Mouse (Mus musculus) urinary bladder, postnatal 36 days (tissue): Measurements from ENCODE around the gene Vmp1.

Experiments
- DNase-seq, 2 experiments: peaks; one replicate each; pipeline ENCODE4 v3.0.0; 2022; ENCODE audit warnings: low spot score in 2 of 2, mixed read lengths in 1 of 2

Vmp1 gene

DNA sequence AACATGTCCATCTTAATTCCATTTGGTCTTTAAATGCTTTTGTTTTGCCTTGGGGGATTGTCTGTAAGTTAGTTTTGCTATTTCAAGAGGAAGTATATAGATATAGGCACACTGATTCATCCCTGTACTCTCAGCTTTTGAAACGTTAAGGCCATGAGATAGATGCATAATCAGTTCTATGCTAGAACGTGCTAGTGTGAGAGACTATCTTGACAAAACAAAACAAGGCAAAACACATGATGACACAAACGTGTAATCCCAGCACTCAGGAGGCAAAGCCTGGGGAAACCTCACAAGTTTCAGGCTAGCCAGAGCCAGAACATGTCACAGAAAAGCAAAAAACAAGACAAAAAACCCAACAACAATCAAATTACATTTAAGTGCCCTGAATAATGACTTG, 10.9 kb downstream of the Vmp1 start:
- DNase-seq, result no peak

DNA sequence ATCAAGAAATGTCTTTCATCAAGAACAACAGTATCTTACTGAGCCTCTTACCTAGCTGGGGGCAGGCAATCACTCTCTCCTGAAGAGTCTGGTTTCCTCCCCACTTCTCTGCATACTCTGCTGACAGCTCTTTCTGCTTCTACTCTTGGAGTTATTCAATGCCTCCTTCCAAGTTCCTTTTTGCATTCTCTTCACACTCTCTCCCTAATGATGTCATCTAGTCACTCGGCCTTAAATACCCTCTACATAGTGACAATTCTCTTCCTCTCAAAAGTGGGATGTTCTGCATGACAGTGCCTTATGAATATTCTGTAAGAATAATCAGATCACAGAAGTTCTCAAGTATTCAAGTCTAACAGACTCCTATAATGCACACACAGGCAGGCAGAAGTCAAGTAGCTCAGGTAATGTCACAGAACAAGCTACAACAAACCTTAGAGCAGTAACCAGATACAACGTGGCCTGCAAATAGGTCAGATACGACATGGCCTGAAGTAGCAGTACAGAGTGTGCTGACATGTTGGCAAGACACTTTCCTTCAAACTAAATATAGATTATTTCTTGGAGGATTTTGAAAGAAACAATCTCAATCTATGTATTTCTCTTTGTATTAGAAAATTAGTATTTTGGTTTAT, 12.5 kb downstream of the Vmp1 start:
- DNase-seq, result no peak

DNA sequence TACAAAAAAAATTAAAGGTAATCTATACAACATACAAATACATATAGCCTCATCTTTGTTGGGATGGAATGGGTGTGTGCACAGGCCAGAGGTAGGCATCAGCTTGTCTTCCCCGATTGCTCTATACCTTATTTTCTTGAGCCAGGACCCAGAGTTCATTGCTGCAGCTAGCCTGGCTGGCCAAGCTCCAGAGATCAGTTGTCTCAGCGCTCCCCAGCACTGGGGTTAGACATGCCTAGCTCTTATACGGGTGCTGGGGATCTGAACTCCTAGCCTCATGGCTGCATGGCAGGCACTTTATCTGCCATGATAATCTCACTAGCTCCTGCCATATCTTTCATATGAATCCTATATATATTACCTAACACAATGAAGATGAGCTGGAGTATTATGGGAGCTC, 15.5 kb downstream of the Vmp1 start:
- DNase-seq, result no peak

DNA sequence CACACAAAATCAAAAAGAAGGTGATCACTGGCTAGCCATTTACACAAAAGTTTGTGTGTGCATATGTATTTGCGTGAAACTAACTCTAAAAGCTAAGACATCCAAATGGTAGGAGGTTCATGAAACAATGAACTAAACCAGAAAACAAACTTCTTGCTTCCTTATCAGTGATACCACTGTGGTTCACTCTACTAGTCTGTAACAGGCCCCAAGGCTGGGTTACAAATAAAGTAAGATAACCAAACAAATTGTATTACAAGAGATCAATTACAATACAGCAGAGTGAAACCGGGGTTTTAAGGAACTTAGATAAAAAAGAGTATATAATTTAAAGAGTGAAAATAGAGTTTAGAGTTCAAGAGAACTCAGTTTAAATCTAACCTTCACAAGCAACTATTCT, 16.1 kb downstream of the Vmp1 start:
- no peak for DNase-seq

DNA sequence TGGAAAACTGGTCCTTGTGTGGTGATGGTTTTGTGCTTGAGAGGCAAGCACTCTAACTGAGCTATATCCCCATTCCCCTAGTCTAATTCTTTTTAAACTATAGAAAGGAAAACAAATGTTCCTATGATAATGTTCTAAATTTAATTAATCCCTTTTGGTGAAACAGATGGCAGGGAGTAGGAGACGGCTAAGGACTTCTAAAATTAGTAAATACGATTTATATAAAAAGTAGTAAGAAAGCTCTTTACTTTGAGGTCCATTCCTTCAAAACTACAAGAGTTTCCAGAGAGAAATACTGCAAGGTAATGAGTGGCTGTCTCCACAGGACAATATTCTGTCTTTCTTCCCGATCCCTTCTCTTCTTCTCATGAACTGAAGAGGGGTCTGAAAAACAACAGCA, 19.2 kb downstream of the Vmp1 start:
- DNase-seq, result no peak

DNA sequence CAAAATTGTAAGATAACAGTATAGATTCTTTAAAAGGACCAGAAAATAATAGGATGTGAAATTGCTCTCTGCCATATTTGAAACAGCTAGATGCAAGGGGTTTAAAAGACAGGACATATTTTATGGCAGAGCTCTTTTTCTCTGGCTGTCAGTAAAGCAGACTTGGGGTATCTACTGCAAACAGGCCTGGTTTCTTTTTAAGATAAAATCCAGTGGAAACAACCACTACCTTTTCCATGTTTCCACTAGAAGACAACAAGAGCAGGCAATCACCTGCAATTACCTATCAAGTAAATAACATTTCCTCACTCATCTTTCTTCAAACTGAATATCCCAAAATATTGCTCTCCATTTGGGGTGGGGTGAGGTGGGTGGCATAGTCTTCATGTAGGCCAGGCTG, 19.7 kb downstream of the Vmp1 start:
- no peak for DNase-seq

DNA sequence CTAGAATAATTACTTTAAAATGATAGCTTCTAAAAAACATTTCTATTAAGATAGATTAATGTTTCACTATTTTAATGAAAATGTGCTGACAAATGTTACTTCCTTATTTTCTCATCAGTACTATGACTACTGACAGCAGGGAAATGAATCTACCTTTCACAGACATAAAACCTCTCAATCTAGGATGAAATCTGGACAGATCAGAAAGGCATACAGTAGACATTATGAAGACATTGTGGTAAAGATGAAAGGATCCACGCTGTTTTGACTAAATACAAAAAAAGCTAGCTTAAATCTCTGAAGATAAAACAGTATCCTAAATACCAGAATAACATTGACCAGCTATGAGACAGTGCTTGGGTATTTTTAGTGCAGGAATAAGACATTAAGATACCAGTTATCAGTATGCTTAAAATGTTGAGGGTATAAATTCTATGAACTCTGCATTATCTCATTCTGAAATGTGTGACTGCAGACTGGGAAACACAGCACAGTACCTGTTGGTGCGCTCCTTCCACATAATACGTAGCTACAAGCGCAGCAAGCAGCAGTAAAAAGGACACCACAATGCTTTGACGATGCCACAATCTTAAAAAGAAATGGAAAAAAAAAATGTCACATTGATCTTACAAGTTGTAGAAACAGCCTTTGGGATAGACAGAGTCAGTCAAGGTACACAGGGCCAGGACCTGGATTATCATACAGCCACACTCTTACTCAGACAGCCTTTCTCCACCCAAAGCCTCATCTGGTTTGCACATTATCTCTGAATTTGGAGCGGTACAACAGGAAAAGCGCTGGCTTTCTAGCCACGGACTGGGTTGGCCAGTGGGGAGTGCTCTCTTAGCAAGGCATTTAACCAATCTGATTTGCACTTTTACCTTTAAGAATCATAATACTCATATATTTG, 20.4 kb downstream of the Vmp1 start:
- DNase-seq, result no peak

DNA sequence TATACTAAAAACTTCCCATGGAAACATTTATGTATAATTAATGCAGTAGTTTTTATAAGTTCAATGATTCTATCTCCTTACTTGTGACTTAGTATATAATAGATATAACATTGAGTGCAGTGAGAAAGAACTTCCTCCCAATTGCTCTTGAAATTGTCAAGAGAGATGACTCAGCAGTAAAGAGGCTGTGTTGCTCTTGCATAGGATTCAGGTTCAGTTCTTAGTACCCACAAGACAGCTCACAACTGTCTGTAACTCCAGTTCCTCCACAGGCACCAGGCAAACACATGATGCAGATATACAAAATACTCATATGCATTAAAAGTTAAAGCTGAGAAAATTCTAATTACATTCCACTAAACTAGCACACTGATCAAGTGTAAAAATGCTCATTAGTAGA, 25.8 kb downstream of the Vmp1 start:
- DNase-seq, result no peak

DNA sequence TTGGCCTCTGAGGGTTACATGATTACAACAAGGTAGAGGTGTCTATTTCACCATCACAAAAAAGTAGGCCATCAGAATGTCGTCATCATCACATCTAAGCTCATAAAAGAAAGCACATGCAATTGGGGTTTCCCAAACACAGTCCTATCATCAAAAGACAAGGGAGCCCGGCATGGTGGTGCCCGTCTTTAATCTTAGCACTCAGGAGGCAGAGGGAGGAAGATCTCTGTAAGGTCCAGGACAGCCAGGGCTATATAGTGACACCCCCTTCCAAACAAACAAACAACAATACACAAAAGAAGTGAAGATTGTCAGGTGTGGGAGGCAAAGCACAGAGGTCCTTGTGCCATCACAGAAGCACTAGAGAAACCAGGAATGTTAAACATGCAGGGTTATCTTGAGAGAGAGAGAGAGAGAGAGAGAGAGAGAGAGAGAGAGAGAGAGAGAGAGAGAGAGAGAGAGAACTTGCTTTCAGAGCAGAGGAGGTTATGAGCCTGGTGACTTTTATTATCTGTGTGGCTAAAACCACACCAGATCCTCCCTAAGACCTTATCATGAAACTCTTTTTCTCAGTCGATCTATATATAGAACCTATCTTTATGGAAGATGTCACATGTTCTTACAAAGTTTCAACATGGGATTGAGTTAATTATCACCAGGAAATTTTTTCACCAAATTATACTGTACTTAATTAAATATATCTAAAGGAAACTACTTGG, 26.6 kb downstream of the Vmp1 start:
- DNase-seq, result no peak

DNA sequence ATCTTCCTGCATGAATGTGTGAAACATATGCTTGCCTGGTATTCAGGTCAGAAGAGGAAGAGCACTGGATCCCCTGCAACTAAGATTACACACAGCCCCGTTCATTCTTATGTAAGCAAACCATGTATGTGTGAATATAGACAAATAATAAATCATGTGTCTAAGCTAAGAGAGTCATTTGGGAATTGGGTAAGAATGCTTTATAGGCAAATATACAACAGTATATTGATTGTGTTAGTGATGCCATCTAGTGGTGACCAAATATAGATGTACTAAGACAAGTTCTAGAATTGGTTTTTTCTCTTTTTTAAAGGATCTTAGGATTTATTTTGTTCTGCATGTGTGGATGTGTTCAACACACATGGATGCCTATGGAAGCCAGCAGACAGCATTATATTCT, 28.0 kb downstream of the Vmp1 start:
- DNase-seq, result no peak

DNA sequence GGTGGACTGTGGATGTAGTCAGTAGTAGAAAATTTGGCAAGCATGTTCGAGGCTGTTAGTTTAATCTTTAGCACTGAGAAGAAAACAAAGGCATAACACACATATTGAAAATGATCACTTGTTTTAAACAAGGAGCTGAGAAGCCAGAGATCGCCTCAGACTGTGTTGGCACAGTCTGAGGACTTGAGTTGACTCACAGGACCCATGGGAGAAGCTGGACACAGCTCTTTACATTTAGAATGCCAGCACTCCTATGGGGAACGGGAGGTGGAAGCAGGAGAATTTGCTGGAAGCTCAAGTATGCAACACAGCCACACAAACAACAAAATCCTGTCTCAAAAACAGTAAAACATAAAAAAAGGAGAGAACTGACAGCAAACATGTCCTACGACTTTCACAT, 29.5 kb downstream of the Vmp1 start:
- no peak for DNase-seq

DNA sequence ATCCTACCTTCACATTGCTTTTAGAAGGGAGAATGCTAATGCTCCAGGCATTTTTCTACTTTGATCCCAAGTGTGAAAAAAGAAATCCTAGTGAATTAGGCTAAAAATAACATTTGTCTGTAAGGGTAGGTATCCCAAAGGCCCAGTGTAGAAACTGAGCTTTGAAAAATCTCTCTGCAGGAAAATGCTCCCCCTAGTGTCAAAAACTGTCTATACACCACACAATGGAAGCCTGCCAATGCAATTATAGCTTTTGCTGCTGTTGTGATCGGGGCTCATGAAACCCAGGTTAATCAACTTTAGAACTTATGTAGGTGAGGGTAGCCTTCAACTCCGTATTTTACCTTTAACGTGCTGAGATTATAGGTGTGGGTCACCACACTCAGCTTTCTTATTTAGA, 30.2 kb downstream of the Vmp1 start:
- DNase-seq, result peak; percentile 50 to 59

DNA sequence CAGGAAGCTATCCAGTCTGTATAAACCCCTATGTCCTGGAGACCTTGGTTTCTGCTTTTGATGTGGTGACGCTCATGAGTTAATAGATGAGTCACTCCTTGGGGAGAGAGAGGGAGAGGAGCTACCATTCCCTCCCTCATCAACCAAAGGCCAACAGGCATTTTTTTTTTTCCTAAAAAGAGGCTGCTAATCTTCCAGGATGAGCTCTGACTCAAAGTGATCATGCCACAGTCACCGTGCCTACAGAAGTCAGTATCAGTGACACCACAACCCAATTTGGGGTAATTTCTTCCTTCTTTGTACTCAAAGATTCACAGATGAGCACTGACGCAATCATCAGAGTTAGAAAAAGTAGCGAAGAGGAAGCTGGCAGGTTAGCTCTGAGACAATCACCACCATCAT, 31.1 kb downstream of the Vmp1 start:
- no peak for DNase-seq

DNA sequence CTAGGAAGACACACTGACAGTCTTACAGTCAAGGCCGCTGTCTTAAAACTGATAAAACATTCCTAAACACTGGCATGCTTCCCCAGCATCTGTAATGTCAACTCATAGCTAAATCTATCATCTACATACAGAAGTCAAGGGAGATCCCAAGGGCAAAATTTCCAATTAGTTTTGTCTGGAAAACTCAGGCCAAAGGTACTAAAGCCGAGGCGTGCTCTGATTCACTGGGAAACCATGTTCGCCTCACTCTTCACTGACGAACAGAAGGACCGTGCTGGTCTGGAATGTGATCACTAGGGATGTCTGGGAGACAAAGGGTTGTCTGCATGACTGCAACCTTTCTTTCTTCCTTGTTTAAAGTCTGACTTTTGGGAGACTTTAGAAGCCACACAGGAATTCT, 33.0 kb downstream of the Vmp1 start:
- no peak for DNase-seq

DNA sequence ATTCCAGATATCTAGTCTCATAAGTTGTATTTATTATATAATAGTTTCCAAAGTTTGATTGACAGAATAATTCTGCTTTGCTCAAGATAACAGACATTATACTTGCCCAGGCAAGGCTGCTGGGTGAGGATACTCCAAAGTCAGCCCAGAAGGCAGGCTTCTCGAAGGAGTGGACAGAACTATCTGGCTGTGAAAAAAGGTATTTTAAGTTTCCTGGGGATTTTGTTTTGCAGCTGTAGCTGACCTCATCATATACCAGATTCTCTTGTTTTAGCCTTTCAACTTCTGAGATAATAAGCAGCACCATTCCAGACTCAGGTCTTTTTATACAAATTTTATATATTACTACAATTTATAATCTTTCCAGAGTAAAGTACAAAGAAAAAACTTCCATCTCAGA, 34.1 kb downstream of the Vmp1 start:
- DNase-seq, result no peak

DNA sequence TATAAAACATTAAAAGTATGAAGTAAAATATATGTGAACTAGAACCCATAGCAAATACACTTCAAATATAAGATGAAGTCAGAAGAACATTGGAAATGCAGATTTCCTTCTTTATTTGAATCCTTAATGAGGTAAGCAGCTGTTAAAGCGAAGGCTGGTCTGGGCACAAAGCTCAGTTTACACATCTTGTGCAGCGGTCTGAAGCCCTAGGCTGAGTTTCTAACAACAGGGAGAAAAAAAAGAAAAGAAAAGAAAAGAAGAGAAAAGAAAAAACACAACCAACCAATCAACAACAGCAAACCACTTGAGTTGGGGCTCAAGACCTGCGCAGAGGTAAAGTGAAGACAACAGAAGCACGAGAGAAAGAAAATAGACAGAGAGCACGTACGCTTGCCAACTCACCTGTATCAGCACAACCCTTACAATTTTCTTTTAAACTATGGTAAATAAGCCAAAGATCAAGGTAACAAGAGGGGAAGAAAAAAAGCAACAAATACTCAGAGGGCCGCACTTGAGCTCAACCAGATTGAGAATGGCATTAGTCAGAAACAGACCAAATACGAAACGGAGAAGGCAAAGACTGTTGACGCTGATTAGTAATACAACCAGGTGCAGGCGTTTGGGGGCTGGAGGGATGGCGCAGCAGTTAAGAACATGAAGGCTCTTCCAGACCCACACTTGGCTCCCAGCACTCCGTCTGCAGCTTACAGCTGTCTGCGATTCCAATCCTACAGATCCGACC, 35.8 kb downstream of the Vmp1 start:
- DNase-seq, result no peak

DNA sequence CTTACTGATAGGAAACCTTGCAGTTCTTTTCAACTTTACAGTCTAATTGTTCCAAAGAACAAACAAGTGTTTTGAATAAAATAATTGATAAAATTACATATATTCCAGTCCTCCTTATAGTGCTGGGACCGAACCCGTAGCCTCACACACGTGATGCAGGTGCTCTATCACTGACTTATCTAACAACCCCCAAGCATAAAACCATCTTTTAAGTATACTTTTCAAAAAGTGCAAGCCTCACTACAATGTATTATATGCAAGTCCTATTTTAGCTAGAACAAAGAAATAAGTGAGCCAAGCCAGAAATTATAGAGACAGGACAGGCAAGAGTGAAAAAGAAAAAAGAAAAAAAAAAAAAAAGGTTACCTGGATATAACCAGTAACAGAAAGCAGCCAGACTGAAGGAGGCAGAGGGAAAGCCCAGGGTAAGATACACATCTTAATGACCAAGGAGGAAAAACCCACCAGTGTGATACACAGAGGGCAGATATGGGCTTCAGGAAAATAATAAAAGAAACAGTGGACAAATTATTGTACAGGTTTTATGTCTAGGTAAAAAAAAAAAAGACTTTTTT, 36.7 kb downstream of the Vmp1 start:
- no peak for DNase-seq

DNA sequence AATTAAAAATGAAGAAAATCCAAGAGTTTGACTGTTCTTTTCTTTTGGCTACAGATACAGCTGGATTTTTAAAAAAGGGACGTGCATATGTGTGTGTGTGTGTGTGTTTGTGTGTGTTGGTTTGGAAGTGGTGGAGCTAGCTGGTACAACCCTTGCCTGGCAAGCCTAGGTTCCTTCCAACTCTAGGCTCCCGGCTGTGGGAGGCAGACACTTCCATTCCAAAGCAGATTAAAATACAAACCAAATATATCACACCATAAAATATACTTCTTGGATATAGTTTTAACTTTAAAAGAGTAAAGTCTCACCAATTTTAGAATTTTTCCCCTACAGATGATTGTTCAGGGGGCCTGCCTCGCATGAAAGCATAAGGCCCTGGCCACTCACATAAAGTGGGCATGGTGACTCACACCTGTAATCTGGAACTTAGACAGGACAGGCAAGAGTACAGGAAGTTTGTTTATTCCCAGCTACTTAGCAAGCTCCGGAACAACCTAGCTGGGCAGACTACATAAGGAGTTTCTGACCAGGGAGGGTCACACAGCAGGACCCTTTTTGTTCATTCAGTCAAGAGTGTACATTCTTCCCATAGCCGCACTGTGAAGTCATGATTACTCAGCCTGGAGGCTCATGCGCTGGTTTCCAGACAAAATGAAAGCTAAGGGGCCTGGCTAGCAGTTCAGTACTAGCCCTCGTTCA, 37.4 kb downstream of the Vmp1 start:
- no peak for DNase-seq

DNA sequence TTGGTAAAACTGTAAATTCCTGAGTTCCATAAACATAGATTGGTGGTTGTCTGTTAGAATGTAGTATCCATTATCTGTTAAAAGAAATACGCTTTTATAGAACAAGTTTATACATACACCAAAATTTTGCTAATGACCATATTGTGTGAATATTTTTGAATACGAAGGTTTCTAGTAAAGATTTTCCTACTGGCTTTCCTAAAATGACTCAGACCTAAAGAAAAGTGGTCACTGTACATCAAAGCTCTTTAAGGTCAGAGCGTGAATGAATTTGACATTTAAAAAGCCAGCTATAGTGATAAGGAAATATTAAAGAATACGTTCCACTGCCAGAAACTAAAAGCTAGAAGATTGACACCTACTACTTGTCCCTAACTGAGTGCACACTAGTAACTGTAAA, 39.1 kb downstream of the Vmp1 start:
- DNase-seq, result no peak

DNA sequence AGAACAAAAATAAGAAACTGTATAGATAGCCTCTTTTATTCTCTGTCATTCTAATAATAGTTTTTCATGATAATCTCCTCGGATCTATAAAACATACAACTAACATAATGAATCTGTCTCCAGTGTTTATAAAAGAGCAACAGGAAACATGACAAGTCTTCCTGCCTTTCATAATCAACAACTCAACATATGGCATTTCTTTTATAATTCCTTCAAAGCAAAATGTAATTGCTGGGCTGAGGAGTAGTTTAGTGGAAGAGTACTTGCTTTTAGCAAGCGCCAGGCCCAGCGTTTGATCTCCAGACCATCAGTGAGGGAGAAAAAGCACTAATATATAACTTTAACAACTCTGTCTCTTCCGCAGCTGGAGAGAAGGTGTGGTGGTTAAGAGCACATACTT, 41.9 kb downstream of the Vmp1 start:
- no peak for DNase-seq

DNA sequence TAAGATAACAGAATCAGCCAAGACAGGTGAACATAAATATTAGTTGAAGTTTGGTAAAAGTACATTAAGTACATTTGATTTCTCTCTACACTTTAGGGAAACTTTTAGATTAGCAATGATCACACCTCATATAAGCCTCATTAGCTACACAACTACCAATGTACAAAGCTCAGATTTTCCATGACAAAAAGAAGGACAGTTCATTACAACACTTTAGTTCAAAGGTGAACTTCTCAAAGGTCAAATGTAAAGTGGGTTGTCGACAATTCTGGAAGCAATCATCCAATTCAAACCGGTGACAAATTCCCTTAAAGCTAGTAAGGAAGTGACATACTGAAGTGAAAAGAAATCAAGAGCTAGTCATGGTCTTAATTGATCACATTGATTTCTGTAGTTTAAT, 45.9 kb downstream of the Vmp1 start:
- DNase-seq, result no peak
